Mouse (Mus musculus) retina, embryonic 14.5 days (tissue): ENCODE results near the gene Rps6ka5.

Source experiments
- DNase-seq: peaks from one replicate; pipeline ENCODE4 v3.0.0-alpha.2; 2015; ENCODE audit warnings: low spot score

Rps6ka5 gene

GRCm38 (mm10) chr12:100724606-100725457 lies 2.0 kb downstream of the Rps6ka5 start:
- peak; percentile 100 for DNase-seq

DNA sequence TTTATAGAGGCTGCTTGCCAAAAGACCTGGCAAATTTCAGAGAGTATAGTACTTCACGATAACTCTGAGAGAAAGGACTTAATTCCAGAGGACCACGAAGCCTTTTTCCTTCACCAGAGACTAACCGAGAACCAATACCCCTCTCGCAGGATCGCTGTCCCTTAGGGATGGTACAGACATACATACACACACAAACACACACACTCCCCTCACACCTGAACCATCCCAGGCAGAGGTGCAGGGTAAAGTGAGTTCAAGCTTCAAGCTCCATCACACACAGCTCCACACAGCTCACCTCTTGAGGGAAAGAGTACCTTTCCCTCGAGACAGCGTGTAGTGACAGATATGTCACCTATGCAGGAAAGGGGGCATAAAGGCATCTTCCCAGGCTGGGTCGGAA lies 2.6 kb downstream of the Rps6ka5 start:
- DNase-seq: no peak

- DNase-seq: no peak
These were observed 6.0 kb downstream of the Rps6ka5 start for GRCm38 (mm10) chr12:100720801-100721200.

DNA sequence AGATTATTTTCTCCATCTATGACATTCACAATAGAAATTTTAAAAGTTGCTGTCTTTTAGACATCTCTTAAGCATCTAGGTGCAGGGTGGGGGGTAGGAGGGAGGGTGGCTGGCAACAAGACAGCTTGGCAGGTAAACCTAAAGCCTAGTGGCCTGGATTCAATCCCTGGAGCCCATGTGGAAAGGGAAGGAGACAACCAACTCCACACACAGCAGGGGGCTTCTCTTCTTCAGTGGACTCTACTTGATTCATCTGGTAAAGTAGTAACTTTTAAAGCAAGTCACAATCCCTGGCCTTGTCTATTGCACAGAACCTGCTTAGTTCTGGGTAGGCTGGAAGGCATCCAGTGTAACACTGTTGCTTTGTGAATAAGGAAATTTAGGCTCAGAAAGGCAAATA lies 9.3 kb downstream of the Rps6ka5 start:
- no peak for DNase-seq

DNA sequence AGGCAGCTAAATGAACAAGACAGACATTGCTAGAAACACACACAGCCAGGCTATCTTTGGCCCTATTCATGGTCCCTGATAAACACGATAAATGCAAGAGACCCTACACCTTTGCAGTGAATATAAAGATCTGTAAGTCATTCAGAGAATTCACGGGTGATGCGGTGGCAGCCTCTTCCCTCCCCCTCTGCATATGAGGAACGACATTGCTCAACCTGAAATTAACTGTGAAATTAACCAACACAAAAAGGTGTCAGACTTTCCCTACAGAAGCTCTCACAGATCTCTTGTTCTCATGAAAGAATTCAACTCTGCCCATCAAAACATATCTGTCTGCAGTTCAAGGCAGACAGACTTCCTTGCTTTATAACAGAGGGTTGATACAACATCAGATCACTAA lies 9.8 kb downstream of the Rps6ka5 start:
- DNase-seq: no peak

GRCm38 (mm10) chr12:100711819-100712218 lies 15.0 kb downstream of the Rps6ka5 start:
- no peak for DNase-seq

- no peak for DNase-seq
These were observed 15.6 kb downstream of the Rps6ka5 start for GRCm38 (mm10) chr12:100711116-100711691.

DNA sequence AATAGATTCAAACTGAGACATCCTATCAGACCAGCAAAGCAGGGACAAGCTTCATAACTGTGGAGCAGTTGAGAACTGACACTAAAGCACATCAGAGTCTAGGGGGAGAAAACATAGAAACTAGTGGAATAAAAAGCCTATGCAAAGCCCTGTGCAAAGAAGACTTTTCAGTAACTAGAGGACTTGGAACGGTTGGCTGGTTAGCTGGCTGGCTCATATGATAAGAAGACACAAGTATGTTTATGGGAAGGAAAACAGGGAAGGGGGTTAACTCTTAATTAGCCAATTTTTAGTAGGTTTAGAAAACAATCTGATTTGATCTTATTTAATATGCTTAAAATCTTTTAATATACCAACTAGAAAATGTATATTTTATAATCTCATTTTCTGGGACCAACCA lies 16.4 kb downstream of the Rps6ka5 start:
- no peak for DNase-seq

GRCm38 (mm10) chr12:100707312-100707711 lies 19.5 kb downstream of the Rps6ka5 start:
- DNase-seq: no peak

DNA sequence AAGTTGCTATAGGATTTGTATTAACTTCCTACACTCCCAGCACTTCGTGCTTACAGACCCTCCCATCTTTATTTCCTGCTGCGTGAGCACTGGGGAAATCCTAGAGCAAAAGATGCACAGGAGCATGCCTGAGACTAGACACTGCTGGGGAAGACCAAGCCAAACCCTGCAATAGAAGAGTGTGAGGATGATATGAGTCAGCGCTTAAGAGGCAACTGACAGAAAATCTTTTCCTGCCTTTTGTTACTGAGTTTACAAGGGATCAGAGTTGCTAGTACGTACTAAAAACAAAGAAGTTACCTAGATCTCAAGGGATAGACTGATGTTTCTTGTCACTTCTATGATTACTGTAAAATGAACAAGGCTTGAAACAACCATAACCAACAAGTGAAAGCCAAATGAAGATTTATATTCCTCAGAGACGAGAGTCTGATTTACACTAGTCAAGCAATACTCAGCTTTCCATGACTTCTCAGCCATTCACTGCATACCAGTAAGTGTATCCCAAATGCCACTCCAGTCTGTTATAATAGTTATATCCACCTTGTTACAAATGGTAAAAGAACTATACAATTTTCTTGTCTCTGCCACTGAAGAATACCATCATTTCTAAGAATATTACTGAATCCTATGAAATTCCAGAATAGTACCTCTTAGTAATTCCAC lies 21.6 kb downstream of the Rps6ka5 start:
- DNase-seq: no peak

DNA sequence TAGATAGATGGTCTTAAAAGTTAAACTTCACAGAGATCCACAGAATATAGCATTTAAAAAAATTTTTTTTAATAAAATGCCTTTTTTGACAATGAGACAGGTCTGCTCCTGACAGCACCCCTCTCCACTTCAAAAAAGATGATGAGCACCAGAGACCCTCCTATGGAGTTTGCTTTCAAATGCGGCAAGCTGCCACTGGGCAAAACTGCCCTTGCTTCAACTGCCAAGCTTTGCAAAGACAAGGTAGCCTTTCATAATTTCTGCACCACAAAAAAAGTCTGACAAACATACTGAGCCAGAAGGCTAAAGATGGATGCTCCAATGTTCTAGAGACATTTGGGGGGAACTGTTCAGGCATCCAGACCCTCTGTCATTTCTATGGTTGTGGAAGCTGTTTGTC lies 28.8 kb downstream of the Rps6ka5 start:
- no peak for DNase-seq

- DNase-seq: peak; percentile 68
These were observed 30.2 kb downstream of the Rps6ka5 start for GRCm38 (mm10) chr12:100696621-100697020.

DNA sequence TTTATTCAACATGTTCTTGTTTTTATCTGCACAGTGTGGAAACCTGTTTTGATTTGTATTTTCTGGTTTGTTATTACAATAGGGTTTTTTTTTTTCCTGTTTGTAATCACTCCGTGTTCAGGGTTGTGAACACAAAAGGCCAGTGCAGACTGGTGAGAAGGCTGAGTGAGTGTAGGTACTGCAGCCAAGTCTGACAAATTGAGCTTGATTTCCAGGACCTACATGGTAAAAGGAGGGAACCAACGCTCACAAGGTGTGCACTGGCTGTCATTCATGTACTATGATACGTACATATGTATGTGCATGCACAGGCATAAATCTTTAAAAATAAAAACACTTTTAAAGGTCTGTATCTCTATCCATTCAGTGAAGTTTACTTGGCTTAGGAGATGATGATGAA lies 31.5 kb downstream of the Rps6ka5 start:
- DNase-seq: no peak

DNA sequence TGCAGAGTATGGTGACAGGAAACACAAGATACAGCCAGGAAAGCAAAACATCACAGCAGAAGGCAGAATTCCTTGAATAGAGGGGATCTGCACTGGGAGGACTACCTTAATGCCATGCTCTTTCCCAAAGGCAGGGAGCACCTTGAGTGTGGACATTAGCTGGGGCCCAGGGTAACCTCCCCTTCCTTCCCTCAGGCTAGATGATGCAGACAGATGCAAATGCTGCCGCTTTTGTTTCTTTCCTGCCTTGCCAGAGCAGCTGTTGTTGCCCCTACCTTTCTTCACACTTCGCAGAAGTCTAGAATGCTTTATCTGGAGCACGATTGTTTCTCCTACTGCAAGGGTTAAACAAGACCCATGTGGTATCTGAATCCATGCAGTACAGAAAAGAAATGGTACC lies 34.6 kb downstream of the Rps6ka5 start:
- DNase-seq: no peak

DNA sequence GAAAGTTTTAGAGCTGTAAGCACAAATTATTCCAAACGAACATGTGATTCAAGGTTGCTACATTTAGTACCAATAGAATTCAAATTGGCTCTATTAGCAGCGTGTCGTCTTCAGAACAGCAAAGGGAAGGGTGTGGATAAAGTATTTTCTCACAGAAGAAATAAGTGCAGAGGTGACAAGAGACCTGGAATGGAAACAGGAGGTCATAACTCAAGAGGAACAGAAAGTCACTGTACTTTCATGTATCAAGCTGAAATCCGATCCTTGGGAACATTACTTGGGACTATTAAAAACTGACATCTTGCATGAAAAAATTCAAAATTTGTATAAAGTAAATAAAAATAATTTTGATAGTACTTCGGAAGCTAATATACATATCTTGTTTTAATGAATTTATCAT lies 36.3 kb downstream of the Rps6ka5 start:
- DNase-seq: no peak

DNA sequence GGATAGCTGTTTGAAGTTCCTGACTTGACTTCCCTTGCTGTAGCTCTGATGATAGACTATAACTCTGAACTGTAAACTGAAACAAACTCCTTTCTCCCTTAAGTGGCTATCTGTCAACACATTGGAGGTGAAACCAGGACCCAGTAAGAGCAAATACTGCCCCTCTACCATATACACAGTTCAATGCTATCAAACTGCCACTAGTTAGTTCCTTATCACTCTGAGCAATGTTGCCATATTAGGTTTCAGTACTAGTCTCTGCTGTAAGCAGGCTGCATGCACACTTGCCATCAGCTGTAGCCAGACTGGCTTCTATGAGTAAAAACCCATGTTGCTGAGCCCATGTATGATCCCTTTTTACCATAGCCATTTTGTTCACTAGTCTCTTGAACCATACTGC lies 38.6 kb downstream of the Rps6ka5 start:
- no peak for DNase-seq

- DNase-seq: no peak
These were observed 39.8 kb downstream of the Rps6ka5 start for GRCm38 (mm10) chr12:100687001-100687400.

DNA sequence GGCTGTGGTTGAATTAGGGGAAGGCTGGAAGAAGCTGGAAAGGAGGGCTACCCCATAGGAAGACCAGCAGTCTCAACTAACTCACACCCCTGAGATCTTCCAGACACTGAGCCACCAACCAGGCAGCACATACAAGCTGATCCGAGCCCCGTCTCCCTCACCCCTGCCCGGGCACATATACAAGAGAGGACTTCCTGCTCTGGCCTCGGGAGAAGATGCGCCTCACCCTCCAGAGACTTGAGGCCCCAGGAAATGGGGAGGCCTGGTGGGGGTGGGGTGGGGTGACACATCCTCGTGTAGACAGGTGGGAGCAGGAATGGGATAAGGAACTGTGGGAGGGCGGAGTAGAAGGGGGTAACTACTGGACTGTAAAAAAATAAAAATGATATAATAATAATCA lies 45.0 kb downstream of the Rps6ka5 start:
- no peak for DNase-seq

- DNase-seq: no peak
These were observed 45.5 kb downstream of the Rps6ka5 start for GRCm38 (mm10) chr12:100681241-100681640.

GRCm38 (mm10) chr12:100680676-100681075 lies 46.1 kb downstream of the Rps6ka5 start:
- no peak for DNase-seq

GRCm38 (mm10) chr12:100670647-100671199 lies 56.1 kb downstream of the Rps6ka5 start:
- no peak for DNase-seq

DNA sequence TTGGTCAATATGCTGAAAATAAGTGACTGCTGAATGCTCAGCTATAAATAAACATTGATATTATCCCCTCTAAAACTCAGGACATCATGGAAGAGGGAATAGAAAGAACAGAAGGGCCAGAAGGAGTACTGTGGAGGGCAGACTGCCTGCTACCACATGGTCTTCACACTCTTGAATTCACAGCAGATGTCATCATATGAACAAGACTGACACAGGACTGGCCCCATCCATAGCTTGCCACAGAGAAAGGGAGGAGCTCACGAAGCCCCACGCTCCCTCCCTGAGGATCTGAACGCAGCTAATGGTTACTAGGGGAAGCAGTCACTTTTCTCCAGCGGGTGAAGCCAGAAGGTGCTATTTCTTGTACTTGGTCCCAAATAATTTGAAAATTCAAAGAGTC lies 61.5 kb downstream of the Rps6ka5 start:
- DNase-seq: no peak

GRCm38 (mm10) chr12:100660076-100660475 lies 66.7 kb downstream of the Rps6ka5 start:
- no peak for DNase-seq
